Mouse (Mus musculus) cortical plate, adult 2 months (tissue): ENCODE measurements around the gene Coro2b.

Source experiments
- CTCF ChIP-seq: fragments of 200-500 bp; IDR thresholded peaks from 2 replicates; pipeline ENCODE4 v1.5.1; 2011; ENCODE audit warnings: mild to moderate bottlenecking, control low read depth, low read length; ENCODE audit not compliant: insufficient read depth; ENCODE audit errors: extremely low read depth
- POLR2A ChIP-seq: fragments of 200-500 bp; IDR thresholded peaks from 2 replicates; pipeline ENCODE4 v1.6.1; 2011; ENCODE audit warnings: mild to moderate bottlenecking, low read length, control low read depth; ENCODE audit not compliant: insufficient read depth; ENCODE audit errors: extremely low read depth

GRCm38 (mm10) chr9:62562236-62562635, 25.4 kb upstream of the Coro2b start:
- TF ChIP-seq CTCF = no peak
- TF ChIP-seq POLR2A = no peak
